Mouse (Mus musculus) erythroblast, embryonic 14.5 days (primary cell): ENCODE data around the gene Calr. TPM values are rescaled to one million over a fixed set of nuclear protein-coding genes. Genes with fewer than 3 reads are reported as not detected.

ENCODE experiments used
- H3K27me3 ChIP-seq: 2 replicates; pipeline ENCODE4 v1.6.1; 2012; ENCODE audit warnings: inconsistent platforms; ENCODE audit not compliant: control insufficient read depth
- H3K36me3 ChIP-seq: 2 replicates; pipeline ENCODE4 v1.6.1; 2012; ENCODE audit warnings: mild to moderate bottlenecking, inconsistent platforms; ENCODE audit not compliant: control insufficient read depth
- H3K4me1 ChIP-seq: 2 replicates; pipeline ENCODE4 v1.6.1; 2012; ENCODE audit warnings: inconsistent platforms; ENCODE audit not compliant: control insufficient read depth
- H3K4me3 ChIP-seq: replicated peaks from 2 replicates; pipeline ENCODE3; 2012; ENCODE audit warnings: moderate library complexity, mild to moderate bottlenecking, inconsistent platforms
- H3K9me3 ChIP-seq: 2 replicates; pipeline ENCODE4 v1.6.1; 2012; ENCODE audit warnings: low read length, inconsistent platforms, mixed read lengths; ENCODE audit not compliant: control insufficient read depth
- GATA1 ChIP-seq: IDR thresholded peaks from 2 replicates; pipeline ENCODE4 v1.6.1; 2012; ENCODE audit warnings: low read length, inconsistent platforms, mixed read lengths
- TAL1 ChIP-seq: IDR thresholded peaks from 3 replicates; pipeline ENCODE4 v1.6.1; 2012; ENCODE audit warnings: low read length, inconsistent platforms, mixed read lengths
- polyA plus RNA-seq: library from polyadenylated mRNA; stranded (reverse); fragments of >175 nt; gene quantifications from 2 replicates; pipeline ENCODE4 v1.2.3, GENCODE M21; 2012

Calr gene
- polyA plus RNA-seq, 1 experiment = 30.9 TPM

DNA sequence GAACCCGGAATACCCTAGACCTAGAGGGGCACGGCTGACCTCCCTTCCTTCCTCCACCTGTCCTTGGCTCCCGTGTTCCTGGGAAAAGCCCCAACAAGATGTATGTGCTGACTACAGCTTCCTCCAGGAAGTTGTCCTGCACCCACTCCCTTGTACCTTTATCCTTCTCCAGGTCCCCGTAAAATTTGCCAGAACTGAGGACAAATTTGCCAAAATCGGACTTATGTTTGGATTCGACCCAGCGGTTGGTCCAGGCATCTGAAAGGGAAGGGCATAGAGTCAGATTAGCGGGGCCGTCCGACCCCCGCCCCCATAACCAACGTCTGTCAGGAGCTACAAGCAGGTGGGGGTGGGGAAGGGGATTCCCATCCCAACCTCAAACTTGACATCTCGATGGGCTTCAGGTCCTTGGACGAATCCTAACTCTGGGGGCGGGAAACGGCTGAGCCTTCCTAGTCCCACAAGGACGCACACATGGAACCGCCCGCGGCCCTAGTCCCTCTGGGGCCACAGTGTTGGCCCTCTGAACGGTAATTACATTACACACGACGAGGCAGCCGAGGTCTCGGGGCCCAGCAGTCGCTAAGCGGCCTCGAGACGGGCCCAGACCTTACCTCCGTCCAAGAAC lies 526 bp downstream of the Calr start:
- peaks cover 52% of the 10 kb centered on the region for H3K36me3 ChIP-seq
- H3K9me3 ChIP-seq = no peaks in the 10 kb centered on the region
- H3K4me3 ChIP-seq = peak overlapping the region; percentile 79
- no peaks in the 10 kb centered on the region for H3K27me3 ChIP-seq
- H3K4me1 ChIP-seq = peaks cover 62% of the 10 kb centered on the region
- TF ChIP-seq GATA1 (no peak), TAL1 (no peak)

DNA sequence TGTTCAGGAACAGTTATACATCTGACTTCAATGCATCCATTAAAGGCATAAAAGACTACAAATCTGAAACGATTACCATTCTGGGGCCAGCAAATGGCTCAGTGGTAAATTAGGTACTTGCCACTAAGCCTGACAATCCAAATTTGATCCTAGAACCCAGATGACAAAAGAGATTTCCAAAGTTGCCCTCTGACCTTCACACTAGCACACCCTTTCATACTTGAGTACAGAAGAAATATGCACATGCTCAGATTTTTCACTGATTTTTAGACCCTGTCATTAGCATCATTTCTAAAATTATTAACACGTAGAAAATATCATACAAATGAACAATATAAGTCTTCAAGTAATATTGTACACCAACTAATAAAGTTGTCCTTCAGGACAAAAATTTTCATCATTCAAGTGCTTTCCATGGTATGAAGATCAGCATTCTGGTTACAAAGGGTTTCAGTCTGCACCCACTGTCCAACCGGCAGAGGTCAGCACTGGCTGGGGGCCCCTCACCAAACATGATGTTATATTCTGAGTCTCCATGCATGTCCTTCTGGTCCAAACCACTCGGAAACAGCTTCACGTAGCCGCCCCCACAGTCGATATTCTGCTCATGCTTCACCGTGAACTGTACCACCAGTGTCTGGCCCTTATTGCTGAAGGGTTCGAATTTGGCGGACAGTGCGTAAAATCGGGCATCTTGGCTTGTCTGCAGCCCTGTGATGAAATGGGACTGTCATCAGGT lies 1.2 kb downstream of the Calr start:
- peaks cover 68% of the 10 kb centered on the region for H3K4me1 ChIP-seq
- peaks cover 58% of the 10 kb centered on the region for H3K36me3 ChIP-seq
- no peaks in the 10 kb centered on the region for H3K27me3 ChIP-seq
- H3K9me3 ChIP-seq = no peaks in the 10 kb centered on the region
- peak overlapping the region; percentile 79 for H3K4me3 ChIP-seq
- no peak for TF ChIP-seq TAL1
- no peak for TF ChIP-seq GATA1

DNA sequence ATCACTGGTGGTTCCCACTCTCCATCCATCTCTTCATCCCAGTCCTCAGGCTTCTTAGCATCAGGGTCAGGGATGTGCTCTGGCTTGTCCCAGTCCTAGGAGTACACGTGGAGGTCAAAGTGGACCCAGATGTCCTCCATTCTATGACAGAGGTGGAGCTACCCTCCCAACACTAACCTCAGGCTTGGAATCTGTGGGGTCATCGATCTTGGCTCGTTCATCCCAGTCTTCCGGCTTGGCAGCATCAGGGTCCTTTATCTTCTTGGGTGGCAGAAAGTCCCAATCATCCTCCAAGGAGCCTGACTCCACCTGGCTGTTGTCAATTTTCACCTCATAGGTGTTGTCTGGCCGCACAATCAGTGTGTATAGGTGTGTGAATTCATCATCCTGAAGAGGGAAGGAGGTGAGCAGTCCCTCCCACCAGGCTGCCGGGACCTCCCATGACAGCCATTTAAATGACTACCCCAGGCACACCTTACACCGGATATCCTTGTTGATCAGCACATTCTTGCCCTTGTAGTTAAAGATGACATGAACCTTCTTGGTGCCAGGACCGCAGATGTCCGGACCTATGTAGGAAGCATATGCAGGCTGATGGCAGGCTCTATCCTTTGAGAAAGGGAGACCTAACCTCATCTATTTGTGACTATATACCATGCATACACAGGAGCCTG lies 2.2 kb downstream of the Calr start:
- peak overlapping the region; percentile 79 for H3K4me3 ChIP-seq
- H3K36me3 ChIP-seq = peaks cover 65% of the 10 kb centered on the region

DNA sequence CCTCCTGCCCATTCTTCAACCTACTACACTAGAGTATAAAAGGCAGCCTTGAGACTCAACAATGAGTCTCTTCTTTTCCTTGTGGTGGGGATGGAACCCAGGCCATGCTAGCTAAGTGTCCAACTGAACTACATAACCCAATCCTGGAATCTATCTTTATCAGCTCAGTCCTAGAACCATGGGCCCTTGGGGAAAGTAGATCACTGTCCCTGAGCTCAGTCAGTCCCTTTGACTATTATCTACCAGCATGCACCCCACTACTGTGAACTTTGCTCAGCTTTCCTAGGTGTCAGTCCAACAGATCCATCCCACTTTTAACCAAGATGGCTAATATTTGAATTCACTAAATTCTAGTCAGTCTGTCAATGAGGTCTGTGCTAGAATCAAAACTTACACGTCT lies 5.2 kb downstream of the Calr start:
- TF ChIP-seq TAL1 (no peak), GATA1 (no peak)
- Histone ChIP-seq H3K4me1 (peaks cover 87% of the 10 kb centered on the region), H3K9me3 (no peaks in the 10 kb centered on the region), H3K36me3 (peaks cover 96% of the 10 kb centered on the region), H3K4me3 (no peak overlapping the region), H3K27me3 (no peaks in the 10 kb centered on the region)

More for the DNA sequence above, 2.2 kb downstream of the Calr start:
- TF ChIP-seq TAL1 (no peak), GATA1 (no peak)
- peaks cover 72% of the 10 kb centered on the region for H3K4me1 ChIP-seq
- no peaks in the 10 kb centered on the region for H3K27me3 ChIP-seq
- no peaks in the 10 kb centered on the region for H3K9me3 ChIP-seq

DNA sequence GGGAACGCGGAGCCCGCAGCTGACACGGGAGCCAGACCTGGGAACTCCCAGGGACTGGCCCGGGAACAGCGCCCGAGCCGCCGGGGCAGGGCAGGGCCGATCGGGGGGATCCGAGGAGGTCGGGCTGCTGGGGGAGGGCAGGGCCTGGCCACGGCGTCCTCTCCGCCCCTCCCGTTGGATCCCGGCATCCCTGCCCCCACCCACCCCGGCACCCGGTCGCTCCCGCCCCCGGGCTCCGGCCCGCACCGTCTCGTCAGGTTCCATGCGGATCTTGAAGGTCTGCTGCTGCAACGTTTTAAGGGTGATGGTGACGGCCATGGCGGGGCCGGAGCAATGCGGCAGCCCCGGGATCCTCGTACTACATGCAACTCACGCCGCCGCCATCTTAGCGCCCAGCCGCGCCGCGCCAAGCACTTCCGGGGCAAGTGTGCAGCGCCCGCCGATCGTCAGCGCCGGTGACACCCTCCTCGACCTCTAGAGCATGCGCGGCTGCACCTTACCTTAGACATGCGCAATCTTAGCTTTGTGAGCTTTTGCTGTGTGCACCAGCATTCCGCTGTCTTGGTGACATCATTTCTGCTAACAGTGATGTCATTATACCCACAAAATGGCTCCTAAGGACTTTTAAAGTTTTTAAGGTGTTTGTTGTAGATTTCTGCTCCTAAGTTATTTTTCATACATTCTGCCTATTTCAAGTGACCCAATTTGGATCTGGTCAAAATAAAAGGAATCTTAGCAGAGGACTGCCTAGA lies 6.3 kb downstream of the Calr start, which contains the start of gene Rad23a:
Rad23a (minus strand) TSS at position 418 of the 752 bp plus-strand sequence.
- TF ChIP-seq TAL1 (no peak), GATA1 (no peak)
- no peaks in the 10 kb centered on the region for H3K9me3 ChIP-seq
- peaks cover 97% of the 10 kb centered on the region for H3K36me3 ChIP-seq
- H3K27me3 ChIP-seq = no peaks in the 10 kb centered on the region
- peaks cover 91% of the 10 kb centered on the region for H3K4me1 ChIP-seq
- peak within 1 kb of the TSS; percentile 95 for H3K4me3 ChIP-seq

DNA sequence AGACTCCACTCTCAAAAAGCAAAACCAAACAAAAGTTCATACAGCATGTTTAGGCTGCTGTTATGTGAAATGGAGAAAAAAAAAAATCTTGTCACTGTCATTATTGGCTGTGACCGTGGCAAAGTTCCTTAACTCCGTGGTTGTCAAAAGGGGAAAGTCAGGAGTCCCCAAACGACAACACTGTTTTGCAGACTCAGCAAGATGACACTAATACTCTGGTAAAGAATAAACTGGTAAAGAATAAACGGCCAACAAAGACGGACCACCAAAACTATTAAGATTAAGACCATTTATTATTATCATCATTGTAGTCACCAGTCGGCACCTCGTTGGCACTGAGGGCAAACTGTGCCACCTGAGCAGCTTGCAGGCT lies 6.9 kb downstream of the Calr start:
- peak overlapping the region; percentile 95 for H3K4me3 ChIP-seq
- TF ChIP-seq GATA1 = no peak
- no peak for TF ChIP-seq TAL1
- peaks cover 97% of the 10 kb centered on the region for H3K36me3 ChIP-seq
- H3K9me3 ChIP-seq = no peaks in the 10 kb centered on the region
- no peaks in the 10 kb centered on the region for H3K27me3 ChIP-seq
- H3K4me1 ChIP-seq = peaks cover 90% of the 10 kb centered on the region

DNA sequence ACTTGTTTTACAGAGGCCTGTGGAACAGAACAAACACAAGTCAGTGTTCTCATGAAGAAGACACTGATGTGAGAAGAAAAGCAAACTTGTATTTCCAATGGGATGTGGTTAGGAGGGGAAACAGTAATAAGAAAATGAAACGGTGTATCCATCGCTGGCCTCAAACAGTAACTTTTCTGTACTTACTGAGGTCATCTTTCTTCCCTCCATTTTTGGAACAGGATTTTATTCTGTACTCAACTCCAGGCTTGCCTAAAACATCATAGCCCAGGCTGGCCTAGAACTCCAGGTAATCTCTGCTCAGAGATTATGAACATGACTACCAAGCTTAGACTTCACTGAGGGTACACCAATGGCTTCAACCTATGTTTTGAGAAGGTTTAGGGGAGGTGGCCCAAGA lies 7.3 kb downstream of the Calr start:
- Histone ChIP-seq H3K4me3 (peak overlapping the region; percentile 95), H3K36me3 (peaks cover 97% of the 10 kb centered on the region), H3K4me1 (peaks cover 90% of the 10 kb centered on the region), H3K27me3 (no peaks in the 10 kb centered on the region), H3K9me3 (no peaks in the 10 kb centered on the region)
- TF ChIP-seq GATA1 (no peak), TAL1 (no peak)

DNA sequence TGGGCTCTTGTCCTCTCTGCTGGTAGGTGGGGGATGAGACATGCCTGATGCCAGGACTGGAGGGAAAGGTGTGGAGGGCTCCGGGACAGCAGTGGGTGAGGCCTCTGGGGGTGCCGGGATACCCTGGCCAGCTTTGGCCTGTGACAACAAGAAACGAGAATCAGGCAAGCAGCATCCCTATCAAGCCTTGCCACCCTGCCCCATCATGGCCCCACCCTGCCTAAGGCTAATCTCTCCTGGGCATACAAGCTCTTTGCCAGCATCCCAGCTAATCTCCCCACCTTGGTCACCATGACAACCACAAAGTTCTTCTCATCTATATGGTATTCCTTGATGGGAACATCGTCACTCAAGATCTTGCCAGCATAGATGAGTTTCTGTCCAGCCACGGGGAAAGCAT lies 8.2 kb downstream of the Calr start:
- Histone ChIP-seq H3K4me3 (peak overlapping the region; percentile 95), H3K4me1 (peaks cover 90% of the 10 kb centered on the region), H3K27me3 (no peaks in the 10 kb centered on the region), H3K9me3 (no peaks in the 10 kb centered on the region), H3K36me3 (peaks cover 97% of the 10 kb centered on the region)
- peak; percentile 99 for TF ChIP-seq GATA1
- peak; percentile 97 for TF ChIP-seq TAL1
